Mouse (Mus musculus) MEL (cell line): ENCODE measurements at regions not wholly inside any gene's neighbourhood (a gene's known extent, or its start where the extent isn't known, plus 50 kb on each side); places are given as distances from the start of the nearest gene placed in this dataset.

ENCODE experiments used
- DNase-seq: peaks from one replicate; pipeline ENCODE4 v3.0.0; 2011; ENCODE audit warnings: low read depth, low spot score
- H3K27ac ChIP-seq: 2 replicates; pipeline ENCODE4 v1.5.1; 2012; ENCODE audit warnings: low read depth, mild to moderate bottlenecking, control low read depth, low read length, moderate library complexity; ENCODE audit not compliant: control insufficient read depth
- H3K27me3 ChIP-seq, 2 experiments: fragments of 150-350 bp in 1 of 2; sonication (generic) in 1 of 2; 2 replicates each; pipeline ENCODE4 v1.6.1; 2012; ENCODE audit warnings: low read length in 2 of 2, mild to moderate bottlenecking in 2 of 2, improper control_type of control experiment in 1 of 2, moderate library complexity in 1 of 2; ENCODE audit not compliant: insufficient read depth in 2 of 2, control insufficient read depth in 1 of 2
- H3K36me3 ChIP-seq, 2 experiments: 2 replicates each; pipeline ENCODE4 v1.6.1; 2012 to 2014; ENCODE audit warnings: low read length in 2 of 2, improper control_type of control experiment in 1 of 2, inconsistent platforms in 1 of 2, mild to moderate bottlenecking in 1 of 2; ENCODE audit not compliant: insufficient read depth in 2 of 2, control insufficient read depth in 1 of 2
- H3K4me1 ChIP-seq, 2 experiments: fragments of 150-350 bp in 1 of 2; sonication (generic) in 1 of 2; 2 replicates each; pipeline ENCODE4 v1.6.1; 2012; ENCODE audit warnings: low read length in 2 of 2, improper control_type of control experiment in 1 of 2, mild to moderate bottlenecking in 1 of 2; ENCODE audit not compliant: insufficient read depth in 2 of 2, control insufficient read depth in 1 of 2
- H3K4me3 ChIP-seq, 2 experiments: fragments of 150-350 bp in 1 of 2; sonication (generic) in 1 of 2; 2 replicates each; pipeline ENCODE4 v1.5.1; 2012; ENCODE audit warnings: low read depth in 2 of 2, low read length in 2 of 2, mild to moderate bottlenecking in 2 of 2, moderate library complexity in 2 of 2, control low read depth in 1 of 2, improper control_type of control experiment in 1 of 2; ENCODE audit not compliant: control insufficient read depth in 1 of 2, insufficient read depth in 1 of 2
- H3K79me2 ChIP-seq: 2 replicates; pipeline ENCODE4 v1.6.1; 2012; ENCODE audit warnings: mild to moderate bottlenecking, low read length, moderate library complexity; ENCODE audit not compliant: control insufficient read depth, poor library complexity, insufficient read depth
- H3K9ac ChIP-seq: 2 replicates; pipeline ENCODE4 v1.6.1; 2012; ENCODE audit warnings: low read depth, mild to moderate bottlenecking, control low read depth, low read length, moderate library complexity; ENCODE audit not compliant: control insufficient read depth, poor library complexity, severe bottlenecking
- H3K9me3 ChIP-seq: fragments of 150-350 bp; sonication (generic); replicated peaks from 2 replicates; pipeline ENCODE4 v1.6.1; 2012; ENCODE audit warnings: mild to moderate bottlenecking, low read length, improper control_type of control experiment, moderate library complexity; ENCODE audit not compliant: insufficient read depth
- RAD21 ChIP-seq: IDR thresholded peaks from 2 replicates; pipeline ENCODE4 v1.6.1; 2011; ENCODE audit warnings: mild to moderate bottlenecking, low read depth, low read length, improper control_type of control experiment
- ZC3H11A ChIP-seq: IDR thresholded peaks from 2 replicates; pipeline ENCODE4 v1.6.1; 2012; ENCODE audit warnings: low read depth, mild to moderate bottlenecking, inconsistent platforms, low read length, improper control_type of control experiment

DNA sequence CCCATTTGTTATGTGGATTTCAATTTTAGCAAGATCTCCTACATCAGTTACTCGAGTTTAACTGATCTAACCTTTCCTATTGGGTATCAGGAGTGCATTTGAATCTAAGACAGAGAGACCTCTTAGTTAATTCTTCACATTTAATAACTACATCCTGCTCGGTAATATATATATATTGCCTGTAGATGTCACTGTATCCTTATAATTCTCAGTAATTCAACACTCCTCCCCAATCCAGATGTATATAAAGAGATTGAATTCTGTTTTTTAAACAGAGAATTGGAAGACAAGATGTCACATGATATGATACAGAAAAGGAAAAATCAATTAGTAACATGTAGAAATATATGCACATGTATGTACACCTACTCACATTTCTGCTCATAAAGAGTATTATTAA is 133.3 kb upstream of the Mageb4 start:
- no peak overlapping the region for H3K27ac ChIP-seq
- no peak for DNase-seq
- no peak overlapping the region for H3K9ac ChIP-seq
- no peaks in the 10 kb centered on the region for H3K9me3 ChIP-seq
- H3K36me3 ChIP-seq = no peaks in the 10 kb centered on the region
- no peaks in the 10 kb centered on the region for H3K4me1 ChIP-seq
- no peaks in the 10 kb centered on the region for H3K27me3 ChIP-seq
- no peak overlapping the region for H3K4me3 ChIP-seq
- H3K79me2 ChIP-seq = no peaks in the 10 kb centered on the region
- TF ChIP-seq ZC3H11A = no peak
- peak; percentile 2; the same call in 1 of the 2 replicates for TF ChIP-seq RAD21
- TF ChIP-seq, all 39 proteins: peak for 1
